Mouse (Mus musculus): Measurements from ENCODE around the gene Usmg5. TPM values are rescaled to one million over a fixed set of nuclear protein-coding genes. Genes with fewer than 3 reads are reported as not detected.

Gene Usmg5
- total and polyA plus RNA-seq, 2 experiments from 2014 or later, result 734 to 1,990 TPM

- H3K27ac ChIP-seq (ENCODE audit: low read depth, low read length), result no peak overlapping the region
- no peak overlapping the region for H3K9ac ChIP-seq
- TF ChIP-seq CTCF (IDR thresholded peaks at IDR 0.05; ENCODE audit: low read depth), result no peak
- H3K4me2 ChIP-seq (ENCODE audit: low read depth), result no peak overlapping the region
- H3K9me3 ChIP-seq (ENCODE audit: low read length), result no peaks in the 10 kb centered on the region
- WGBS, result 96% methylated on average over 9 of the region's 9 CpGs
- H3K27me3 ChIP-seq (ENCODE audit: insufficient read depth, low read length), result no peaks in the 10 kb centered on the region
- no peaks in the 10 kb centered on the region for H3K4me1 ChIP-seq (ENCODE audit: insufficient read depth)
- H3K4me3 ChIP-seq (ENCODE audit: low read depth, low read length), result no peak overlapping the region
- peaks cover 93% of the 10 kb centered on the region for H3K36me3 ChIP-seq (ENCODE audit: insufficient read depth)
- no peak for DNase-seq
- ATAC-seq, result no peak
Observed at GRCm38 (mm10) chr19:47104641-47105271, 14.3 kb upstream of the Usmg5 start.

GRCm38 (mm10) chr19:47101080-47101479 is 10.6 kb upstream of the Usmg5 start:
- Histone ChIP-seq H3K4me2 (ENCODE audit: low read depth) (no peak overlapping the region), H3K4me1 (ENCODE audit: insufficient read depth) (no peaks in the 10 kb centered on the region), H3K27ac (ENCODE audit: low read depth, low read length) (no peak overlapping the region), H3K9me3 (ENCODE audit: low read length) (no peaks in the 10 kb centered on the region), H3K27me3 (ENCODE audit: insufficient read depth, low read length) (no peaks in the 10 kb centered on the region), H3K9ac (no peak overlapping the region), H3K36me3 (ENCODE audit: insufficient read depth) (peaks cover 84% of the 10 kb centered on the region), H3K4me3 (ENCODE audit: low read depth, low read length) (no peak overlapping the region)
- TF ChIP-seq CTCF (IDR thresholded peaks at IDR 0.05; ENCODE audit: low read depth), result no peak
- no peak for ATAC-seq
- WGBS, result 93% methylated on average over 5 of the region's 5 CpGs
- no peak for DNase-seq

GRCm38 (mm10) chr19:47089718-47090525 is 525 bp downstream of the Usmg5 start:
- Histone ChIP-seq H3K4me1 (ENCODE audit: insufficient read depth) (peaks cover 11% of the 10 kb centered on the region; the same call in 1 of the 2 replicates), H3K4me3 (ENCODE audit: low read depth, low read length) (peak overlapping the region; percentile 92), H3K4me2 (ENCODE audit: low read depth) (peak overlapping the region; percentile 66), H3K9me3 (ENCODE audit: low read length) (no peaks in the 10 kb centered on the region), H3K27ac (ENCODE audit: low read depth, low read length) (peak overlapping the region; percentile 87), H3K36me3 (ENCODE audit: insufficient read depth) (peaks cover 22% of the 10 kb centered on the region), H3K27me3 (ENCODE audit: insufficient read depth, low read length) (no peaks in the 10 kb centered on the region), H3K9ac (peak overlapping the region; percentile 98)
- DNase-seq, result peak; percentile 23
- TF ChIP-seq CTCF (IDR thresholded peaks at IDR 0.05; ENCODE audit: low read depth), result no peak
- peak; percentile 57 for ATAC-seq
- 2% methylated on average over 36 of the region's 36 CpGs for WGBS

- H3K9ac ChIP-seq, result no peak overlapping the region
- H3K9me3 ChIP-seq (ENCODE audit: low read length), result no peaks in the 10 kb centered on the region
- DNase-seq (no peak), ATAC-seq (no peak)
- H3K4me3 ChIP-seq (ENCODE audit: low read depth, low read length), result no peak overlapping the region
- TF ChIP-seq CTCF (IDR thresholded peaks at IDR 0.05; ENCODE audit: low read depth), result no peak
- WGBS, result 71% methylated on average over 3 of the region's 3 CpGs
- H3K27ac ChIP-seq (ENCODE audit: low read depth, low read length), result no peak overlapping the region
- H3K4me1 ChIP-seq (ENCODE audit: insufficient read depth), result peaks cover 11% of the 10 kb centered on the region; the same call in 1 of the 2 replicates
- H3K36me3 ChIP-seq (ENCODE audit: insufficient read depth), result peaks cover 31% of the 10 kb centered on the region
- H3K27me3 ChIP-seq (ENCODE audit: insufficient read depth, low read length), result no peaks in the 10 kb centered on the region
- H3K4me2 ChIP-seq (ENCODE audit: low read depth), result no peak overlapping the region
Observed at GRCm38 (mm10) chr19:47088226-47088625, 2.2 kb downstream of the Usmg5 start.

GRCm38 (mm10) chr19:47067924-47068611 is 22.4 kb downstream of the Usmg5 start:
- TF ChIP-seq CTCF (IDR thresholded peaks at IDR 0.05; ENCODE audit: low read depth), result peak; percentile 21; the same call in 1 of the 2 replicates
- WGBS, result 3% methylated on average over 60 of the region's 72 CpGs
- Histone ChIP-seq H3K4me2 (ENCODE audit: low read depth) (peak overlapping the region; percentile 59), H3K27me3 (ENCODE audit: insufficient read depth, low read length) (no peaks in the 10 kb centered on the region), H3K9ac (peak overlapping the region; percentile 78), H3K9me3 (ENCODE audit: low read length) (no peaks in the 10 kb centered on the region), H3K4me3 (ENCODE audit: low read depth, low read length) (peak overlapping the region; percentile 92), H3K27ac (ENCODE audit: low read depth, low read length) (peak overlapping the region; percentile 92), H3K36me3 (ENCODE audit: insufficient read depth) (peaks cover 20% of the 10 kb centered on the region; the same call in 1 of the 2 replicates), H3K4me1 (ENCODE audit: insufficient read depth) (peaks cover 3% of the 10 kb centered on the region; the same call in 1 of the 2 replicates)
- DNase-seq, result peak; percentile 84
- ATAC-seq, result peak; percentile 95

GRCm38 (mm10) chr19:47067096-47067882 is 23.2 kb downstream of the Usmg5 start, which contains the start of gene Taf5:
Gene Taf5, plus strand, starts transcription at chr19:47067746.
- peaks cover 12% of the 10 kb centered on the region; the same call in 1 of the 2 replicates for H3K36me3 ChIP-seq (ENCODE audit: insufficient read depth)
- H3K27me3 ChIP-seq (ENCODE audit: insufficient read depth, low read length), result no peaks in the 10 kb centered on the region
- 10% methylated on average over 49 of the region's 49 CpGs for WGBS
- H3K27ac ChIP-seq (ENCODE audit: low read depth, low read length), result peak within 1 kb of the TSS; percentile 92
- H3K9ac ChIP-seq, result peak within 1 kb of the TSS; percentile 78
- ATAC-seq, result peak; percentile 81
- H3K4me3 ChIP-seq (ENCODE audit: low read depth, low read length), result peak within 1 kb of the TSS; percentile 92
- TF ChIP-seq CTCF (IDR thresholded peaks at IDR 0.05; ENCODE audit: low read depth), result peak; percentile 41
- H3K4me1 ChIP-seq (ENCODE audit: insufficient read depth), result peaks cover 3% of the 10 kb centered on the region; the same call in 1 of the 2 replicates
- no peaks in the 10 kb centered on the region for H3K9me3 ChIP-seq (ENCODE audit: low read length)
- peak; percentile 98 for DNase-seq
- peak within 1 kb of the TSS; percentile 59 for H3K4me2 ChIP-seq (ENCODE audit: low read depth)
